In the genomic region with DNA sequence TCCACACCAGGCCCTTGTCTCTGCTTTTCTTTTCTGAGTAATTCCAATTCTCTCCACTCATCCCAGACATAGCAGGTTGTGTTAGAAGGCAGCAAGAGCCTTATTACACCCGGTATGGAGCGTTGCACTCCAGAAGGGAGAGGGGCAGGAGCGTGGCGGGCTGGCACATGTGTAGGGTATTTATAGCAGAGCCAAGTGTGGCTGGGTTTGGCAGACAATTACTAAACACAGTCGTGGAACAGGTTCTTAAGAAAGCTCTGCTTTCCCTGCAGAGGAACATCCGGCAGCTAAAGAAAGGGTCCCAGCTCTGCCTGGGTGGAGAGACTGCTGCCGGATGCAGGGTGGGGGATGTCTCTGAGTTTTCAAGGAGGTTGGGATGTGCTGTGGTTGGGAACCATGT, we compare ENCODE assay signal across 11 mouse cellular contexts. TPM values are rescaled to one million over a fixed set of nuclear protein-coding genes. Genes with fewer than 3 reads are reported as not detected.
DNase-seq lines count a peak whose midpoint lies in the region; ATAC-seq and TF ChIP-seq lines count a peak whose summit lies in the region.
"Had no signal": no experiment of that assay in that cellular context is flagged by ENCODE, and none has a peak within 500 bp of the region (broad histone marks: within the 10 kb centered on the region; RNA-seq: fewer than 3 reads in every experiment).

No protein-coding gene starts in this region.

- H3K36me3 ChIP-seq in forebrain, embryonic 14.5 days (ENCODE audit: control insufficient read depth, insufficient read depth, low read length) = no peaks in the 10 kb centered on the region
- no peaks in the 10 kb centered on the region for H3K36me3 ChIP-seq in forebrain, embryonic 10.5 days (replicated peaks)
- no peaks in the 10 kb centered on the region for H3K36me3 ChIP-seq in lung, postnatal 0 days (ENCODE audit: insufficient read depth, low read length)
- no peaks in the 10 kb centered on the region for H3K36me3 ChIP-seq in stomach, embryonic 15.5 days
- no peaks in the 10 kb centered on the region for H3K36me3 ChIP-seq in liver, postnatal 0 days (replicated peaks; ENCODE audit: insufficient read depth, low read length)
- H3K36me3 ChIP-seq: limb, embryonic 13.5 days had no signal

- H3K4me2 ChIP-seq in forebrain, embryonic 14.5 days (ENCODE audit: low read length) = no peak overlapping the region
- no peak overlapping the region for H3K4me2 ChIP-seq in lung, postnatal 0 days (replicated peaks; ENCODE audit: low read depth, low read length)
- no peak overlapping the region for H3K4me2 ChIP-seq in stomach, embryonic 15.5 days
- no peak overlapping the region for H3K4me2 ChIP-seq in liver, postnatal 0 days (ENCODE audit: low read depth, low read length)
- H3K4me2 ChIP-seq: limb, embryonic 13.5 days had no signal

- peaks cover 9% of the 10 kb centered on the region for H3K4me1 ChIP-seq in forebrain, embryonic 14.5 days (ENCODE audit: control insufficient read depth, insufficient read depth, low read length)
- H3K4me1 ChIP-seq in forebrain, embryonic 10.5 days = peaks cover 9% of the 10 kb centered on the region
- peaks cover 11% of the 10 kb centered on the region; the same call in 1 of the 2 replicates for H3K4me1 ChIP-seq in lung, postnatal 0 days (ENCODE audit: insufficient read depth, low read depth, low read length)
- peaks cover 16% of the 10 kb centered on the region; the same call in 1 of the 2 replicates for H3K4me1 ChIP-seq in stomach, embryonic 15.5 days
- H3K4me1 ChIP-seq in liver, postnatal 0 days (ENCODE audit: insufficient read depth) = peaks cover 15% of the 10 kb centered on the region

- WGBS in forebrain, embryonic 14.5 days = 45% methylated on average over 7 of the region's 7 CpGs
- WGBS in forebrain, embryonic 10.5 days = 76% methylated on average over 7 of the region's 7 CpGs
- 31% methylated on average over 7 of the region's 7 CpGs for WGBS in lung, postnatal 0 days
- 49% methylated on average over 7 of the region's 7 CpGs for WGBS in stomach, embryonic 15.5 days
- WGBS in liver, postnatal 0 days (ENCODE audit: insufficient replicate concordance) = 72% methylated on average over 7 of the region's 7 CpGs

- peak; percentile 54 for DNase-seq in forebrain, embryonic 14.5 days (ENCODE audit: low spot score)
- no peak for DNase-seq in forebrain, embryonic 10.5 days (ENCODE audit: extremely low spot score, low spot score)
- DNase-seq in lung, postnatal 0 days (ENCODE audit: low spot score) = peak; percentile 51
- no peak for DNase-seq in lung, postnatal 25 days (ENCODE audit: low spot score)
- DNase-seq in left cerebral cortex, adult 2 months (ENCODE audit: extremely low spot score in 1 of 2, low spot score in 2 of 2) = peak; percentile 43 to 51
- no peak for DNase-seq in kidney, adult 9 months
- DNase-seq in liver, postnatal 0 days = no peak
- DNase-seq: gastrocnemius, postnatal 25 days had no signal

- H3K9ac ChIP-seq in forebrain, embryonic 14.5 days (ENCODE audit: low read length) = no peak overlapping the region
- H3K9ac ChIP-seq in lung, postnatal 0 days (replicated peaks; ENCODE audit: low read depth) = no peak overlapping the region
- H3K9ac ChIP-seq in stomach, embryonic 15.5 days = no peak overlapping the region
- H3K9ac ChIP-seq in liver, postnatal 0 days (replicated peaks) = no peak overlapping the region
- H3K9ac ChIP-seq: limb, embryonic 13.5 days had no signal

- 0 out of 2 replicates have a peak overlapping the region, but pooled peaks have one; percentile 14 for H3K27ac ChIP-seq in forebrain, embryonic 14.5 days (ENCODE audit: low read depth, low read length)
- no peak overlapping the region for H3K27ac ChIP-seq in forebrain, embryonic 10.5 days
- H3K27ac ChIP-seq in lung, postnatal 0 days (ENCODE audit: low read length) = no peak overlapping the region
- H3K27ac ChIP-seq in left cerebral cortex, adult 2 months = no peak overlapping the region; the same call in 1 of the 2 replicates
- H3K27ac ChIP-seq in stomach, embryonic 15.5 days = peak overlapping the region; percentile 79
- H3K27ac ChIP-seq in liver, postnatal 0 days (ENCODE audit: low read depth) = no peak overlapping the region
- H3K27ac ChIP-seq: limb, embryonic 13.5 days had no signal

- H3K4me3 ChIP-seq in forebrain, embryonic 14.5 days (ENCODE audit: low read depth, low read length) = no peak overlapping the region
- H3K4me3 ChIP-seq in forebrain, embryonic 10.5 days = no peak overlapping the region
- H3K4me3 ChIP-seq in lung, postnatal 0 days (ENCODE audit: low read depth, low read length) = no peak overlapping the region
- no peak overlapping the region for H3K4me3 ChIP-seq in left cerebral cortex, adult 2 months
- no peak overlapping the region for H3K4me3 ChIP-seq in stomach, embryonic 15.5 days (replicated peaks)
- no peak overlapping the region for H3K4me3 ChIP-seq in liver, postnatal 0 days (ENCODE audit: low read depth, low read length)
- H3K4me3 ChIP-seq: limb, embryonic 13.5 days had no signal

- intact Hi-C loops in left cerebral cortex, adult 2 months (cut with DNase I) = no loop called here

- ATAC-seq in forebrain, embryonic 14.5 days = peak; percentile 68; the same call in 1 of the 2 replicates
- ATAC-seq in lung, postnatal 0 days = peak; percentile 29
- no peak for ATAC-seq in stomach, embryonic 15.5 days (ENCODE audit: insufficient read depth, low FRiP score, low read depth)
- ATAC-seq in liver, postnatal 0 days = no peak

- no peaks in the 10 kb centered on the region for H3K9me3 ChIP-seq in forebrain, embryonic 14.5 days (replicated peaks; ENCODE audit: control insufficient read depth, low read length)
- no peaks in the 10 kb centered on the region for H3K9me3 ChIP-seq in forebrain, embryonic 10.5 days
- no peaks in the 10 kb centered on the region for H3K9me3 ChIP-seq in lung, postnatal 0 days (ENCODE audit: low read length)
- H3K9me3 ChIP-seq in stomach, embryonic 15.5 days = no peaks in the 10 kb centered on the region
- no peaks in the 10 kb centered on the region for H3K9me3 ChIP-seq in liver, postnatal 0 days (ENCODE audit: low read length)
- H3K9me3 ChIP-seq: limb, embryonic 13.5 days had no signal

- H3K27me3 ChIP-seq in forebrain, embryonic 14.5 days (replicated peaks; ENCODE audit: control insufficient read depth, insufficient read depth, low read length) = no peaks in the 10 kb centered on the region
- no peaks in the 10 kb centered on the region for H3K27me3 ChIP-seq in forebrain, embryonic 10.5 days (ENCODE audit: poor library complexity, severe bottlenecking)
- H3K27me3 ChIP-seq in lung, postnatal 0 days (replicated peaks; ENCODE audit: insufficient read depth, low read length) = no peaks in the 10 kb centered on the region
- H3K27me3 ChIP-seq in stomach, embryonic 15.5 days (replicated peaks) = no peaks in the 10 kb centered on the region
- no peaks in the 10 kb centered on the region for H3K27me3 ChIP-seq in liver, postnatal 0 days (ENCODE audit: insufficient read depth, low read length)
- H3K27me3 ChIP-seq: limb, embryonic 13.5 days had no signal

- TF ChIP-seq EP300 in lung, postnatal 0 days (IDR thresholded peaks at IDR 0.05) = no peak
- TF ChIP-seq EP300 in liver, postnatal 0 days (IDR thresholded peaks at IDR 0.05; ENCODE audit: low read depth) = no peak

- TF ChIP-seq CTCF in lung, postnatal 0 days (IDR thresholded peaks at IDR 0.05) = no peak
- TF ChIP-seq CTCF in left cerebral cortex, adult 2 months (IDR thresholded peaks at IDR 0.05) = no peak; the same call in 1 of the 2 replicates
- no peak for TF ChIP-seq CTCF in liver, postnatal 0 days (IDR thresholded peaks at IDR 0.05; ENCODE audit: low read depth)

RNA-seq across cellular contexts. Expression of a gene that starts 48.8 kb away (rescaled TPM):
- polyA plus RNA-seq in forebrain, embryonic 14.5 days (2014; fragmentation: Nextera tagmentation; extraction: Ambion mirVana) = 5.9 and 6.9 TPM in 2 replicates
- polyA plus RNA-seq in forebrain, embryonic 10.5 days (2016; fragmentation: Nextera tagmentation; extraction: Ambion mirVana) = 20.1 and 21.7 TPM in 2 replicates
- 11.7 and 15.0 TPM in 2 replicates for polyA plus RNA-seq in lung, postnatal 0 days (2015; fragmentation: Nextera tagmentation; extraction: Ambion mirVana)
- total RNA-seq in left cerebral cortex, adult 2 months (2021) = 10 to 100 TPM; 17.7 to 18.4 TPM
- 13.6 and 15.0 TPM in 2 replicates for polyA plus RNA-seq in stomach, embryonic 15.5 days (2015; fragmentation: Nextera tagmentation; extraction: Ambion mirVana)
- polyA plus RNA-seq in liver, postnatal 0 days (2015; fragmentation: Nextera tagmentation; extraction: Ambion mirVana) = 2.0 TPM in 2 replicates
- total RNA-seq: neutrophil, adult 5-6 weeks had no signal

RNA-seq across cellular contexts. Expression of a gene that starts 59.7 kb away (rescaled TPM):
- polyA plus RNA-seq in forebrain, embryonic 14.5 days (2014; fragmentation: Nextera tagmentation; extraction: Ambion mirVana) = 15.4 and 15.7 TPM in 2 replicates
- 17.9 and 22.2 TPM in 2 replicates for polyA plus RNA-seq in forebrain, embryonic 10.5 days (2016; fragmentation: Nextera tagmentation; extraction: Ambion mirVana)
- 19.4 and 23.1 TPM in 2 replicates for polyA plus RNA-seq in lung, postnatal 0 days (2015; fragmentation: Nextera tagmentation; extraction: Ambion mirVana)
- total RNA-seq in left cerebral cortex, adult 2 months (2021) = 10 to 100 TPM; 12.0 to 14.8 TPM
- 24.9 and 27.2 TPM in 2 replicates for polyA plus RNA-seq in stomach, embryonic 15.5 days (2015; fragmentation: Nextera tagmentation; extraction: Ambion mirVana)
- polyA plus RNA-seq in liver, postnatal 0 days (2015; fragmentation: Nextera tagmentation; extraction: Ambion mirVana) = 7.4 and 8.3 TPM in 2 replicates

Comparison
In these comparisons a context has a peak if more than half of its experiments do, and no peak if none do; other contexts are left out.
1. DNase-seq: peak in forebrain, embryonic 14.5 days (single experiment), lung, postnatal 0 days (single experiment) and left cerebral cortex, adult 2 months (2 of 2); none in forebrain, embryonic 10.5 days (single experiment), lung, postnatal 25 days (single experiment), kidney, adult 9 months (single experiment) and liver, postnatal 0 days (single experiment).
2. H3K27ac ChIP-seq: peak in forebrain, embryonic 14.5 days (single experiment) and stomach, embryonic 15.5 days (single experiment); none in forebrain, embryonic 10.5 days (single experiment), lung, postnatal 0 days (single experiment), left cerebral cortex, adult 2 months (single experiment) and liver, postnatal 0 days (single experiment).
3. ATAC-seq: peak in forebrain, embryonic 14.5 days (single experiment) and lung, postnatal 0 days (single experiment); none in stomach, embryonic 15.5 days (single experiment) and liver, postnatal 0 days (single experiment).